Mouse (Mus musculus) megakaryocyte, embryonic 14.5 days (primary cell): ENCODE results near the gene Baz1a. TPM values are rescaled to one million over a fixed set of nuclear protein-coding genes. Genes with fewer than 3 reads are reported as not detected.

Source experiments
- H3K27me3 ChIP-seq: replicated peaks from 2 replicates; pipeline ENCODE3; 2012; ENCODE audit warnings: inconsistent platforms
- H3K36me3 ChIP-seq: replicated peaks from 2 replicates; pipeline ENCODE3; 2012; ENCODE audit warnings: low read length, inconsistent platforms, mixed read lengths
- H3K4me1 ChIP-seq: 2 replicates; pipeline ENCODE4 v1.6.1; 2012; ENCODE audit warnings: inconsistent platforms
- H3K4me3 ChIP-seq: replicated peaks from 2 replicates; pipeline ENCODE3; 2012; ENCODE audit warnings: moderate library complexity, mild to moderate bottlenecking, inconsistent platforms
- H3K9me3 ChIP-seq: 2 replicates; pipeline ENCODE4 v1.6.1; 2012; ENCODE audit warnings: inconsistent platforms
- FLI1 ChIP-seq: IDR thresholded peaks from 2 replicates; pipeline ENCODE4 v1.6.1; 2012; ENCODE audit warnings: low read length, inconsistent platforms, mixed read lengths
- GATA1 ChIP-seq: IDR thresholded peaks from 3 replicates; pipeline ENCODE4 v1.6.1; 2012; ENCODE audit warnings: mixed read lengths, low read length, inconsistent platforms, borderline replicate concordance
- polyA plus RNA-seq: library from polyadenylated mRNA; stranded (reverse); fragments of >175 nt; gene quantifications from 2 replicates; pipeline ENCODE4 v1.2.3, GENCODE M21; 2012; ENCODE audit warnings: low replicate concordance; ENCODE audit not compliant: insufficient read depth

Baz1a gene
- polyA plus RNA-seq, 1 experiment = 4.2 TPM

DNA sequence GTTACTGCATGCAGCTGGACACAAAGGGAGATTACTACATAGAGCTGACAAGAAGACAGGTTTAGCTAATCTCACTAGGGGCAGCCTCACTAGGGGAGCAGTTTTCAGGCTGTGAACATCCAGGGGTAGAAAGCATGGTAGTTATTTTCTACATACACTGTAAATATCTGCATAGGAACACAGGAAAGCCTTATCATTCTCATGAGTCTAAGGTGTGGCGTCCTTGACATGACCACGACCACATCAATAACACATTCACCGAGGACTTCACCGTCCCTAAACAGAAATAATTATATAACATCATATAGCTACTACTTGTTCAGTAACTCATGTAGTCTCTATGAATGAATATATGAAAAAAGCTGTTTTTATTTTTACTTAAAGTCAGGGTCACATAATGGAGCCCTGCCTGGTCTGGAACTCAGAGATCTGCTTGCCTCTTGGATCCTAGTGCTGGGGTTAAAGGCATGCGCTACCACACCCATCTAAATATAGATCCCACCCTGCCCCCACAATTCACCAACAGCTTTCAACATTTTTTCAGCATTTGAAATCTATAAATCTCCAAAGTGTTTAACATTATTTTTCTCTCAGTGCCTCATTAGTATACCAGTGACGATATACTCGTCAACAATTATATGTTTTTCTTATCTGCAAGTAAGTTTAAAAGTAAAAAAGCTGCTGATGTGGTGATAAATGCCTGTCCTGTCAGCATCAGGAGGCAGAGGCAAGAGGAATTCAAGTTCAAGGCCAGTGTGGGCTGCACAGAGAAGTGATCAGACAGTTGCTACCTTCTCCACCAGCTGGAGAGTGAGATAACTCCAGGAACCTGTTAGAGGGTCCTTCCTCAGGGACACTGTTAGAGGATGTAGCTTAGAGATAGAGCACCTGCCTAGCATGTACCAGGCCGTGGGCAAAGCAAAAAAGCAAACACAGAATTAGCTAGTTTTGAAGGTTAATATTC is 37.3 kb upstream of the Baz1a start:
- no peaks in the 10 kb centered on the region for H3K9me3 ChIP-seq
- H3K27me3 ChIP-seq = no peaks in the 10 kb centered on the region
- peaks cover 19% of the 10 kb centered on the region; the same call in 1 of the 2 replicates for H3K4me1 ChIP-seq
- H3K36me3 ChIP-seq = peaks cover 31% of the 10 kb centered on the region
- no peak overlapping the region for H3K4me3 ChIP-seq
- TF ChIP-seq GATA1 (no peak), FLI1 (no peak)

DNA sequence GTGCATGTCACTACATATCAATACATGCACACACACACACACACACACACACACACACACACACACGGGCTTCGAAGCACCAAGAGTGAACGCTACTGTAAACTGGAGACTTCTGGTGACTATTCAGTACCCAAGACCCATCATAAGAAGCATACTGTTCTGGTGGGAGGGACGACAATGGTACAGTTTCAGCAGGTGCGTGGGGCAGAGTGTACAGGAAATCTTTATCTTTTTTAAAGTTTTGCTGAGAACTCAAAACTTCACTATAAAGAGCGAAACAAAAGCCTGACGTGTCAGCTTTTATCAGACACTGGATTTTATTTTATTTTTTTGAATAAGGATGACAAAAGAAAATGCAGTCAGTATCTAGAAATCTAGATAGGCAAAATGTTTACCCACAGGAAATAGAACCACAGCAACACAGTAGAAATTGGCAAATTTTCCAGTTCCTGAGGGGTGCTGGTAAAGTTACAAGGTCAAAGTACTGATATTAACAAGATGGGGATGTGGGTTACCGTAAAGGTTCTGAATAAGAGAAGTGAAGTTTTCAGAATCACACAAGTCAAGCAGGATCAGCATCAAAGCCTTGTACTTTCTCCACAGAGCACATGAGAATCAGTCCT is 35.7 kb upstream of the Baz1a start:
- peaks cover 19% of the 10 kb centered on the region; the same call in 1 of the 2 replicates for H3K4me1 ChIP-seq
- no peaks in the 10 kb centered on the region for H3K27me3 ChIP-seq
- H3K36me3 ChIP-seq = peaks cover 39% of the 10 kb centered on the region
- TF ChIP-seq GATA1 (no peak), FLI1 (no peak)
- no peak overlapping the region for H3K4me3 ChIP-seq
- H3K9me3 ChIP-seq = no peaks in the 10 kb centered on the region

DNA sequence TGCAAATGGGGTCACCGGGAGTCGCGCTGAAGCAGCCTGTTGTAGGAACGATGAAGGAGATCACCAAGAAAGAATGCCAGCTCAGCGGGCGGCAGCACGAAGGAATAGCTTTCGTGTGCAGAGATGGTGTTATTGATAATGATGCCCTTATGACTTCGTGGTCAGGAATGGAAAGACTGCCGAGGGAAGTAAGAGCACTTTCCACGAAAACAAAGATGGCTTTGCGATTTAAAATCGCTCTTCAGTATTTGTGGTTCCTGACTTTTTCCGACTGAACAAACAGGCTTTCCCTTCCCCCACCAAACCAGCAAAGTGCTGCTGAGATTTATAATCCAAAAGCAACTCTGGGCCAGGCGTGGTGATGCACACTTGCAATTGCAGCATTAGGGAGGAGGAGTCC is 26.9 kb upstream of the Baz1a start:
- no peak for TF ChIP-seq GATA1
- no peak for TF ChIP-seq FLI1
- H3K36me3 ChIP-seq = peaks cover 13% of the 10 kb centered on the region
- H3K27me3 ChIP-seq = peaks cover 4% of the 10 kb centered on the region
- H3K4me1 ChIP-seq = no peaks in the 10 kb centered on the region; the same call in 1 of the 2 replicates
- no peak overlapping the region for H3K4me3 ChIP-seq
- no peaks in the 10 kb centered on the region for H3K9me3 ChIP-seq

DNA sequence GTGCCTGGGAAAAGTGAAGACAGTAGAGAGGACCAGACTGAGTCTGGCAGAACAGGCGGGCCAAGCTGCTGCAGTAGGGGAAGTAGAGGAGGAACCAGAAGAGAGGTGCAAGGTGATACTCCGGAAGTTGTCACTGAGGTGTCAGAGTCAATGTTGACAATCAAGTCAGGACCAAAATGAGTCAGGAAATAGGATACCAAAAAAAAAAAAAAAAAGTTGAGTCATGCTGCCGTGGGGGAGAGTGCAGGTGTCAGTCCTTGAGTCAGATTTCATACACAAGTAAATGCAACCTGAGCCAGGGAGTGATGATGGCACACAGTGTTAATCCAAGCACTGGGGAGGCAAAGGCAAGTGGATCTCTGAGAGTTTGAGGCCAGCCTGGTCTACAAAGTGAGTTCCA is 12.9 kb upstream of the Baz1a start:
- Histone ChIP-seq H3K36me3 (no peaks in the 10 kb centered on the region), H3K4me3 (no peak overlapping the region), H3K27me3 (peaks cover 26% of the 10 kb centered on the region), H3K9me3 (peaks cover 7% of the 10 kb centered on the region), H3K4me1 (peaks cover 8% of the 10 kb centered on the region)
- TF ChIP-seq FLI1 (no peak), GATA1 (no peak)

- Histone ChIP-seq H3K4me1 (peaks cover 8% of the 10 kb centered on the region), H3K9me3 (peaks cover 7% of the 10 kb centered on the region), H3K27me3 (peaks cover 3% of the 10 kb centered on the region), H3K4me3 (no peak overlapping the region), H3K36me3 (no peaks in the 10 kb centered on the region)
- TF ChIP-seq FLI1 = no peak
- no peak for TF ChIP-seq GATA1
Measured at GRCm38 (mm10) chr12:55023284-55023683, 9.1 kb upstream of the Baz1a start.

GRCm38 (mm10) chr12:55019421-55019877 is 5.3 kb upstream of the Baz1a start:
- Histone ChIP-seq H3K27me3 (no peaks in the 10 kb centered on the region), H3K4me3 (peak overlapping the region; percentile 62), H3K36me3 (no peaks in the 10 kb centered on the region), H3K9me3 (peaks cover 4% of the 10 kb centered on the region), H3K4me1 (peaks cover 18% of the 10 kb centered on the region)
- no peak for TF ChIP-seq FLI1

GRCm38 (mm10) chr12:55017119-55017721 is 3.1 kb upstream of the Baz1a start:
- peaks cover 18% of the 10 kb centered on the region for H3K4me1 ChIP-seq
- peaks cover 6% of the 10 kb centered on the region for H3K27me3 ChIP-seq
- no peak overlapping the region for H3K4me3 ChIP-seq
- no peaks in the 10 kb centered on the region for H3K9me3 ChIP-seq
- TF ChIP-seq FLI1 (no peak), GATA1 (no peak)
- no peaks in the 10 kb centered on the region for H3K36me3 ChIP-seq

DNA sequence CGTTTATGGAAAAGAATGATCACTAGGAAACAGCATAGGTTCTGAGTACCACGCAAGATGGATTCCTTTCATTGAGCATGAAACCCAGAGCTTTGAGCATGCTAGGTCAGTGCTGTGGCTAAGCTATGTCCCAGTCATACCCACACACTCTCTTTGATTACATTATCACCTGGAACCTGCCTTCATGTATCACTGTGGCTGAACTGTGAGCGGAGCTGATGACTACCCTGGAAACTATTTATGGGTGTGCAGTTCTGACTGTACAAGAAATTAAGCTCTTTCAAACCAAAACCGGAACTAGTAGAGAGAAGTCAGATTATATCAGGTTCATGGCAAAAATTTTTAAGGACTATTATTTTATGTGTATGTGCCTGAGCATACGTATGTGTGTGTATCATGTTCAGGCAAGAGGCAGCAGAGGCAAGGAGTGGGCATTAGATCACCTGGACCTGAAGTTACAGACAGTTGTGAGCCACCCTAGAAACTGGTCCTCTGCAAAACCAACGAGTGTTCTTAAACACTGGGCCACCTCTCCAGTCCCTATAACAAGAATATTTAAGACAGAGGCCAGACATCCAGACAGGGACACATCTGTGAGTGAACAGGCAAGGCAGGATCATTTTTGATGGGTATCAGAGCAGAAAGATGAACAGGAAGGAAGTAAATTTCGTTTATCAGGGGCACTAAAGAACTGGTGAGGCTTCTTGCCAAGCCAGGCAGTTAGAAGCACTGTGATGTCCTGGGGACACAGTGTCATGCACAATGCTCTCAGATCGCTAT is 2.4 kb upstream of the Baz1a start:
- Histone ChIP-seq H3K4me3 (no peak overlapping the region), H3K36me3 (no peaks in the 10 kb centered on the region), H3K9me3 (no peaks in the 10 kb centered on the region), H3K27me3 (peaks cover 6% of the 10 kb centered on the region), H3K4me1 (peaks cover 18% of the 10 kb centered on the region)
- TF ChIP-seq FLI1 = no peak
- TF ChIP-seq GATA1 = no peak

DNA sequence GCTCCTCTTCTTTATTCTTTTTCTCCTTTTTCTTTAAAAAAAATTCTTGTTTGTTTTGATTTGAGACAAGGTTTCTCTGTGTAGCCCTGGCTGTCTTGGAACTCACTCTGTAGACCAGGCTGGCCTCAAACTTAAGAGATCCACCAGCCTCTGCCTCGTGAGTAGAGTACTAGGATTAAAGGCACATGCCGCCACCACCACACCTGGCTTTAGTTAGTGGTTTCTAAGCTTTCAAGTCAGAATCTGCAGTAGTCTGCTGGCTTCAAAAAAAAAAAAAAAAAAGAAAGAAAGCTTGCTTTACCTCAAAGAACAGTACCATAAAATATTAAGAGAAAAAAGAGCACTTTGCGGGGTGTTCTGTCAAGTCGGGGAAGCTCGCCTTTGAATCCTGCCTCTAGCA is 1.3 kb upstream of the Baz1a start:
- H3K36me3 ChIP-seq = no peaks in the 10 kb centered on the region
- TF ChIP-seq GATA1 = no peak
- TF ChIP-seq FLI1 = no peak
- H3K27me3 ChIP-seq = peaks cover 6% of the 10 kb centered on the region
- H3K9me3 ChIP-seq = no peaks in the 10 kb centered on the region
- H3K4me3 ChIP-seq = no peak overlapping the region
- H3K4me1 ChIP-seq = peaks cover 18% of the 10 kb centered on the region
